Mouse (Mus musculus) spleen, adult 2 months (tissue): Measurements from ENCODE around the gene Msi1.
A peak's percentile ranks its signal among the peaks of the same experiment; 100 is the strongest.

ENCODE experiments used
- CTCF ChIP-seq: fragments of 200-500 bp; IDR thresholded peaks from 2 replicates; pipeline ENCODE4 v1.5.1; 2011; ENCODE audit warnings: mild to moderate bottlenecking, inconsistent platforms; ENCODE audit not compliant: insufficient read depth, insufficient read length, insufficient replicate concordance; ENCODE audit errors: extremely low read depth
- POLR2A ChIP-seq: fragments of 200-500 bp; IDR thresholded peaks from 2 replicates; pipeline ENCODE4 v1.6.1; 2011; ENCODE audit warnings: low read depth, low read length, inconsistent platforms

GRCm38 (mm10) chr5:115489699-115490637 lies 60.6 kb downstream of the Msi1 start:
- TF ChIP-seq CTCF, result no peak
- peak; percentile 90 for TF ChIP-seq POLR2A
